Mouse (Mus musculus) spleen, adult 18-20 months (tissue): ENCODE measurements around the gene Cib2.

Experiments
- DNase-seq, 2 experiments: peaks; one replicate each; pipeline ENCODE4 v3.0.0; 2022; ENCODE audit warnings: mixed read lengths in 2 of 2

Gene Cib2

DNA sequence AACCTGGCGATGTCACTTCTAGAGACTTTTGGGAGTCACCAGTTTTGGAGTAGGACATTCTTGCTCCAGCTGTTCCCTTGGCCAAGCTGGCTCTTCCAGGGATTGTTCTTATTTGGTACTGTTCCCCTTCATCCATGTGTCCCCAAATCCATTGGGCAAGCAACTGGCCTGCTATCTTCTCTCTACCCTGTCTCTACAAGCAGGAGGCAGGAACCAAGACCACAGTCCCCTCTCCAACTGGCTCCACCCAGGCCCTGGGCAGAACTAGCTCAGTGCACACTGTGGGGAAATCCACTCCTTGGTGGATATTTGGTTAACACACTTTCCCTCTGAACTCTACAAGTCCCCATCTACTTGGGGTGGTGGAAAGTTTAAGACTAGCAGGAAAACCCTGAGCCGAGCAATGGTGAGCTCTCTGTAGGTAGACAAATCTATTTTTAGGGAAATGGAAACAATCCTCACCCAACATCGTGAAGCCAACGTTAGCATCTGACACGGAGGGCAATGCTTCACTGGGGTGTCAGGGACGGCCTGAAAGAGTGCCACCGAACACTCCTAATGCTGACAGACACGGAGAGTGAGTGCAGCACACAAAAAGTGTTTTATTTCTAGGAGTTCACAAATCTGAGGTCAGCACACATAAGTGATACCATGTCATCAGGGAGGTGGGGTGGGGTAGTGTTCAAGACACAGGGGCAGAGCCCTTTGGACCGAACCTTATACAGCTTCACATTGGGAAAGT is 15.6 kb downstream of the Cib2 start:
- no peak for DNase-seq

DNA sequence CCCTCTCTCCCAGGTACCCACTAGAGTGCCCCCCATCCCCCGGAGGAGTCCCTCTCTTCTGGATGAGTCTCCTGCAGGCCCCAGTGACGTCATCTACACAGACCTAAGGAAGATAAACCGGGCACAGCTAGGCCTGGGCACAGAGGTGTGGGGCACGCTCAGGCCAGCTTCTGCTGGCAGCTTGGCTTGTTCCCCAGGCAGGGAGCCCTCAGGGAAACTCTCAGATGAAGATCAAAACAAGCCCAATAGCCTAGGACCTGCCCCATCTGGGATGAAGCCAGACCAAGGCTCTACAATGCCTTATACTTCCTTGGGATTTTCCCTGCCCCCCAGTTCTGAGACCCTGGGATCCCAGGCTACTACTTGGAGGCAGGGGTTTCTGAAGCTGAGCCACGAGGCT is 19.2 kb downstream of the Cib2 start:
- DNase-seq, result no peak

DNA sequence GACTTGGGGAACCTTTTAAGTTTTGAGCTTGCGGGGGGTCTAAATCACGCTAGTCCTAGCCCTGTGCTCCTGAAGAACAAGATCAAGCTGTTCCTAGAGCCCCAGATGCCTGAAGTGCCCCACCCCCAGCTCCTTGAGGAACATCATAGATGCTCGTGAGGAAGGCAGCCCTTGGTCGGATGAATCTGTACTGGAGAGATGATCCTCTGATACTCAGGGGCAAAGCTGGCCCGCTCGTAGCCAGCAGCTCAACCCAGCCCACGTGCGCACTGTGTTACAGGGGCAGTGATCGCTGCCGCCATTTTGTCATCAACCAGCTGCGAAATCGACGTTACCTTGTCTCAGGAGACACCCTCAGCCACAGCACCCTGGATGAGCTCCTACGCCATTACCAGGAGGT is 21.3 kb downstream of the Cib2 start, which contains the start of gene Sh2d7:
TSS of gene Sh2d7 (plus strand) at position 301 of the 400 bp plus-strand sequence.
- no peak for DNase-seq

DNA sequence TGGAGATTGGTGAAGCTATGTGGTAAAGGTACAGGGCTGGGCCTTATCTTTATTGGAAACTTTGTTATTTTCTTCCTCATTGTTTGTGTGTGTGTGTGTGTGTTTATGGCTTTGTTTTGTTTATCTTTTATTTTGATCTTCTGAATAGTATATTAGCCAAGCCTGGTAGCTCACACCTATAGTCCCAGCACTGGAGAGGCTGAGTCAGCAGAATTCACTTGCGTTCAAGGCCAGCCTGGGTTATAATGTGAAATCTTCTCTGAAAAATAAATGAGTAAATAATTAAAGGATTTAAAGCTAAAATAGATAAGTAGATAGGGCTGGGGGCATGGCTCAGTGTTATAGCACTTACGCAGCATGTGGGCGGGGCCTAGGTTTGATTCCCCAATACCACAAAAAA is 21.8 kb downstream of the Cib2 start:
- DNase-seq, result no peak

DNA sequence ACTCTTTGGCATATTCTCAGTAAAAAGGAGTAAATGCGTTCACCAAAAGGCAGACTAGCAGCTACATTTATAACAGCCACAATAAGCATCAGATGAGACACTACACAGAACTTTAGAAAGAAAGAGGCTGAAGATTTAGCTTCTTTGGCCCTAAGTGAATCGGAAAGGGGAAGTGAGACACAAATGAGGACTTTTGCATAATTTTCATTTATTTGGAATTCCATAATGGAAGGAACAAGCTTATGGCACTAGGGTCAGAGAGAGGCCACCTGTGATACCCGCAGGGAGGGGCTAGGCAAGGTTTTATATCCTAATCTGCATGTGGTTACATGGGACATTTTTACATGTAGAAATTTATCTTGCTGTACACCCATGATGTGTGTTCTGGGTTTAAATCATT is 22.5 kb downstream of the Cib2 start:
- DNase-seq, result no peak

DNA sequence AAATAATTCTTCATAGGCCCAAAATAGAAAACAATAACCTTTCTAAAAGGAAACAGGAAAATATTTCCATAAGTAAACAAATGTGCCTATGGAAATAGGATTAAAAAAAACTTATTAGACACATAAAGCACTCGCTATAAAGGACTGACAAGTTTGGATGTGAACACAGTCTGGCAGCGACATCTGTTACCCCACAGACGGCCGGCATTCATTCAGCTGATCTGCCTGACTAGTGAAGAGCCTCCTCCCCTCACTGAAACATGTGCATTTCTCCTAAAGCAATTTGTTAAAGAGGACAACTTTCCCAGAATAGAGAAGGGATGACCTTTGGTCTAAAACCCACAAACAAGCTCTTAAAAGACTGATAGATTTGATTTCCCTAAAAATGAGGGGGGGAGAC is 23.0 kb downstream of the Cib2 start:
- no peak for DNase-seq

DNA sequence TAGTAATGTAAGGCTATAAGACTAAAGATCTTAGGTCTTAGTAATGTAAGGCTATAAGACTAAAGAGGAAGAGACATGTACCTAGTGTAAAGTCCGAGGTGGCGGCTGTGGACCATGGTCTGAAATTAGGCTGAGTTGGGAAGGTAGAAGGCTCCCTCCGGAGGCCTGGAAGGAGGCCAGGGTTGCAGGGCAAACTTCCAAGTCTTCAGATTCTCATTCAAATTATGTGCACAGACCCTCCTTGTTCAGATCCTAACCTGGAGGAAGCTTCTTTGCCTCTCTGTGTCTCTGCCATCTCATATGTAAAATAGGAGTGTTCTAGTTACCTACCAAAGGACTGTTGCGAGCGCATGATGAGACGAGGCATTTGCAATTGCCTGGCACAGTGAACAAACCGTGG is 23.8 kb downstream of the Cib2 start:
- no peak for DNase-seq

DNA sequence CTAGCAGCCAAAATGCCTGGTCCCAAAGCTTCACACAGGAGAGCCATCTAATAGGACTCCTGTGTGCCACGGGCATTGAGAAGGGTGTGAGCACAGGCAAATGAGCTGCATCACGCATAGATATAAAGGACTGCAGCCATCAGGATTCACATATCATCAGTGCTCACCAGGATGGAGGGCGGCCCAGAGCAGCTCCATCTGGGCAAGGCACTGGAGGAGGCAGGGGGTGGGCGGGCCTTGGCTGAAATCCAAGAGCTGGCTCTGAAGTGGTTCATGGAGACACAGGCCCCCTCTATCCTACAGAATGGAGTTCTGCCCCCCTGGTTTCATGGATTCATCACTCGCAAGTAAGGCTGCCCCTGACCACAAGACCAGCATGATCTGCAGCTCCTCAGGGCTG is 26.0 kb downstream of the Cib2 start:
- DNase-seq, result no peak

DNA sequence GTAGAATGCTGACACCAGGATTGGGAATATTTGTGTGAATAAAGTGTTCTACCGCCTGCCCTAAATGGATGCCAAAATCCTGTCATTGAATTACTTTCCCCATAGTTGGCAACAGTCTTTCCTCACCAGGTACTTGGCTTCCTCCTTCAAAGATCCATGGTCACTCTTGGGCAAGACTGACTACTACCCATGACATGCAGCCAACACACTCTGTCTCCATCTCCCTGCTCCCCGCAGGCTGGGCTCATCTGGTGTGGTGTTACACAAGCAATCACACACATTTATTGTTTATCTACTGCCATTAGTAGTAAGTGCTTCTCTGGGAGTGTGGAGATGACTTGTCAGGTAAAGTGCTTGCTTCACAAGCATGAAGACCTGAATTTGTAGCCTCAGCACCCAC is 27.1 kb downstream of the Cib2 start:
- DNase-seq, result no peak

DNA sequence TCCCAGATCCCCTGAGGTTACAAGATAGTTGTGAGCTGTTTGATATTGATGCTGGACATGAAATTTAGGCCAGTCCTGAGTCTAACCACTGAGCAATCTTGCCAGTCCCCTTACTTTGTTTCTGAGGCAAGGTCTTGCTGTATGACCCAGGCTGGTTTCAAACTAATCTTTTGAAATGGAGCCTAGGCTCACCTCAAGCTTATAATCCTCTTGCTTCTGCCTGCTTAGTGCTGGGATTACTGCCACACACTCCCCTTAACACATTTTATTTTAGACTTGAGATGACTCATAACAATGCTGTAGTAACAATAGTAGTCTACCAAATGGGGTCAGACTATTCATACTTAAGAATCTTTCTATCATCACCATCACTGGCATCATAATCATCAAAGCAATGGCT is 28.6 kb downstream of the Cib2 start:
- no peak for DNase-seq

DNA sequence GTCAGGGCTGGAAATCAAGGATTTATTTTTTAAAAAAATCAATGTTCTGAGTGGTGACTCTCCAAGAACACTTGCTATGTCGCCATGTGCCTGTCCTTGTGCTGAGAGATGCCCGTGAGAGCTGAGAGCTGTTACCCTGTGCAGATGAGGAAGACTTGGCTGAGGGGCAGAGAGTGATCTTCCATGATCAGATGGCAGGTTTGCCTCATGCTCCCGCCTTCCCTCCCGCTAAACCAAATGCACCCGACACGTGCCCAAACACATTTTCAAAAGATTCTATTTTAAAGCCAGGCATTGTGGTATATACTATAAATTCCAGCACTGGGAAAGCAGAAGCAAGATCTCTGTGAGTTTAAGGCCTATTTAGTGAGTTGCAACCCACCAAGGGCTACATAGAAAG is 29.2 kb downstream of the Cib2 start:
- DNase-seq, result no peak

DNA sequence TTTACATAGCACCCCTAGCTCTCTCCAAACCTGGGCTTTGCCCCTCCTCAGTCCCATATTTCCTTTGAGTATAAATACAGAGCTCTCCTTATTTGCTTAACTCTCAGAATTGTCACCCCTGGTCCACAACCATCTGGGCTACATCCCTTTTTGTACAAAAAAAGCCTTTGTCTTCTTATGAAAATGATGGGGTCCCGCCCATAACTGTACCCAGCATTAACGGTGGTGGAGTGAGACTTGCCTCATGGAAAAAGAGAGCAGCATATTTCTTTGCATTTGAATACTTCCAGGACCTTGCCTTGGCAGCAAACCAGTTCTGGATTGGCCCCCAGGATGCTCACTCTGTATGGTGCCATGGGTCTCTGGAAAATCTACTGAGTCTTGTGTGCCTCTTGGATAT is 30.1 kb downstream of the Cib2 start:
- no peak for DNase-seq

DNA sequence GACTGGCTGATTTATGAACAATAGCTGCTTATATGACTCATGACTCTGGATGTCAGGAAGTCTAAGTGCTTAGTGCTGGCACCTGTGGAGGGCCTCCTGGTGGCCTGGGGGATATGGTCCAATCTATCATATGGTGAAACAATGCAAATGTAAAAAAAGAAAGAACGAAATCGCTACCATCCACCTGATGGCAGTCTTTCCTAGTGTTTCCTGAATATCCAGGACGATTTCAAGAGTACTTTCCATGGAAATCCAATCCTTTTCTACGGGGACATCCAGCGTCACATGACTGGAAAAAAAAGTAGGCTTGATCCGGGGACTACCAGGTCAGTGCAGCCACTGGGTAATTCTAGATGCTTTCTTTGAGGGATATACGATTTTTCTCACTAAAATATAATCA is 32.3 kb downstream of the Cib2 start:
- no peak for DNase-seq

DNA sequence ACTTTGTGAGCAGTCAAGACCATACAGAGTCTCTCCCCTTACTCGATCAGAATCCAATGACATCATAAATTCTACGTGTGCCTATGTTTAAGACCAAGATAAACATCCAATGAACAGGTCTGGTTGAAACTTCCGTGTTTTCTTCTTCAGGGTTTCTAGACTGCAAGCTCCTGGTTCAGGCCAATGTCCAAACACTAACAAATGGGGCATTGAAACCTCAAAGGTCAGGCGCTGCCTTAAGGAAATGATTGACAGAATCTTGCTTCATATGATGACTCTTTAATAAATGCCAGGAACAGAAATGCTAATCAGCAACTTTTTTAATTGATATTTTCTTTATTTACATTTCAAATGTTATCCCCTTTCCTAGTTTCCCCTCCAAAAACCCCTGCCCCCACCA is 39.7 kb downstream of the Cib2 start:
- DNase-seq, result no peak

DNA sequence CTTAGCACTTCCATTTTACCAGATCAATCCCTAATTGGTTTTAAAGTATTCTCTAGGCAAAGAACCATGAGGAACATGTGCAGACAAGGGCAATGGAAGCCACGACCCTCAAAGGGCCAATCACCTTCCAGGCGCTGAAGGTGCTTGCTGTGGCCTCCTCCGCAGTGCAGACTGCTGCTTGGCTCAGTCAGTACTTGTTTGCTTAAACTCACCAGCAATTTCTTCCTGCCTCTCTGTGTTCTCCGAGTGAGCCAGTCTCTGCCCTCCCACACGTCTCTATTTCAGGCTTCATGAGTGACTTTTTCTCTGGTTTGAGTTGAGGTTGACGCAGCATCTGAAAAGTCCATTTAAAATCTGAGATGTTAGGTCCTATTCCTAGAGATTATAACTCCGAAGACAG is 41.1 kb downstream of the Cib2 start:
- no peak for DNase-seq

DNA sequence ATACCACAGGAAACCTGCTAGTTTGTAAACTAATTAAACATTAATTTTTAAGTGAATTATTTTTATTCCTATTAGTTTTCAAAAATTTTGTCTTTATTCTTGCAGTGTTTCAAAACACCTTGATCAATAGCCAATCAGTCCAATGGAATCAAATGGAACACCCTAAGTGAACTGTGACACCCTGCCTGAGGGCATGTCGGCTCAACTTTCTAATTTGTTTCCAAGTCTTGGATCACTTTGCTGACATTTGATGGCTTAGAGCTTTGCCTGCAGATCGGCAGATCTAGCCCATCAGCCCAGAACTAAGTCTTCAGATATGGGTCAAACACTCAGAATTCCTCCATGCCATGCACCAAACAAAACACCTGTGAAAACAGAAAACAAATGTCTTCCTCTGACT is 44.0 kb downstream of the Cib2 start:
- no peak for DNase-seq

DNA sequence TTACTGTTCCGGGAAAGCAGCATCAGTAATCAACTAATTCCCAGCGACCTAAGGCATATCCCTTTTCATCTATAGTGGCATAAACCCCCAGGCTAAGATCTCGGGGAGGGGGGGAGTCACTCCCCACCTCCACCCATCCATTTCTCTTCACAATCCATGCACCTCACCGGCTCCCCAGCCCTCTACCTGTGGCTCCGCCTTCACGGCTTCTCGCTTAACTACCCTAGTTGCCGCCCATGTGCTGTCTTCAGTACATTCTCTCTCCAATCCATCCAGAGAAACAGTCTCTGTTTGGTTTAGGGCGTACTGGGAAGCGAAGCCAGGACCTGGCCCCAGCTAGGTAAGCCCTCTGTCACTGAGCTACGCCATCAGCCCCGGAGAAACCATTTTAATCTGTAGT is 57.1 kb downstream of the Cib2 start:
- no peak for DNase-seq

DNA sequence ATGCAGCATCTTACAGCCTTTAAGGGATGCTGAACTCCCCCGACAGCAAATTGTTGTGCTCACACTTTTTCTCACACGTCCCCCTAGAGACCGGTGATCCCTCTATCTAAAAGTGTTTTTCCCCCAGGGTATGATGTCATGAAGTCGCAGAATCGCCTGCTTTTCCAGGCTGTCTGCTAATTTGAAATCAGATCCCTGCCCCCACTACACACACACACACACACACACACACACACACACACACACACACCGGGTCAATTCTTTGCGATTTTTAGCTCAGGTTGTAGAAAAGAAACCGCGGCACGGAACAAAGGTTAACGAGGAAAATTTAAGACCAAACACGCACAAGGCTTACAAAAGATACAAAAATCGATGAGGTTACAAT is 57.9 kb downstream of the Cib2 start:
- DNase-seq, result no peak

DNA sequence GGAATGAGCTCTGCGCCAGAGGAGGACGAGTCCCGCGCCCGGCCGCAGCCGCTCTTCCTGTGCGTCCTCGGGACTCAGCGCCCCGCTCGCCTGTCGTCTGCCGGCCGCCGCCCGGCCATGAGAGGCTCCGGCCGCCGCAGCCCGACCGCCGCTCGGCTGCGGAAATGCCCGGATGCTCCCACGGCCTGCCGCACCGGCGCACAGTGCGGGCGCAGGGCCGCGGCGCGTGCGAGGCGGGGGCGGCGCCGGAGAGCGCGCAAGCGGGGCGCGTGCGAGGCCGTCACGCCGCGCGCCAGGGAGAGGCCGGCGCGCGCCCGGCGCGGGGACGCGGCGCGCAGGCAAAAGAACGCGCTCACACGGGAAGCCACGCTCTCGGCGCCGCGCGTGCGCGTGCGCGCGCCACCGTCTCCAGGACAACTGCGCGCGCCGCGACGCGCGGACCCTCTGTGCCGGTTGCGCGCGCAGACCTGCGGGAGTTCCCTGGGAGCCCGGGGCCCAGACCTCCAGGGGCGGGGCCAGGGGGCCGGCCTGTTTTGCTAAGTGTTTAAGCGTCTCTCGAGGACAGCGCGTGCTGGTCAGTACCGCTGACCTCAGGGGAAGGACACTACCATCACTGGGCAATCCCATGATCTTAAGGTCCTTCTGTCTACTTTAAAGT is 58.4 kb downstream of the Cib2 start, which contains the start of gene Dmxl2:
TSS of gene Dmxl2 (minus strand) at position 174 of the 658 bp plus-strand sequence.
- peak; percentile 42 to 60 for DNase-seq

DNA sequence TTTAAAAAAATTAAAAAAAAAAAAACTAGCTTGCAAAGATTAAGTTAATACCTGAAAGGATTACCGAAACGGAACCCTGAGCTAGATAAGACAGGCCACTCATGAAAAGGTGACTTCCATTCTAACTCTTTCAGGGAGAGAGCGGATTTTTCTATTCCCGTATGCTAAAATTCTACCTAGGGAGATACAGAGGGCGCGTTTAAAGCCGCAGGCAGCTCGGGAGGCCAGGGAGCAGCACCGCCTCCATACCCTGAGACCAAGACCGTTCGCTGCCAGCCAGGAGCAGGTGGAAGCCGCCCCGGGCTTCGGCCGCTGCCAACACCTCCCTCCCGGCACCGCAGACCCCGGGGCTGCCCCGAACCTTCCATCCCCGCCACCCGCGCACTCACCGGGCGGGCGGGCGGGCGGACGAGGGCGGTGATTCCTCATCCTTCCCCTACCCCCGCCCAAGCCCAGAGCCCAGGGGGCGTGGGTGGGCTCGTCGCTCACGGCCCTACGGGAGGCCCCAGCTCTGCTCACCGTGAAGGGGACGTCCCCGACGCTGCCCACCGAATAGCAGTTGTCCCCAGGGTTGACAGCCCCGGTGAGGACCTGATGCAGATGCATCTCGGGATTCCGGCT is 59.1 kb downstream of the Cib2 start:
- no peak for DNase-seq

DNA sequence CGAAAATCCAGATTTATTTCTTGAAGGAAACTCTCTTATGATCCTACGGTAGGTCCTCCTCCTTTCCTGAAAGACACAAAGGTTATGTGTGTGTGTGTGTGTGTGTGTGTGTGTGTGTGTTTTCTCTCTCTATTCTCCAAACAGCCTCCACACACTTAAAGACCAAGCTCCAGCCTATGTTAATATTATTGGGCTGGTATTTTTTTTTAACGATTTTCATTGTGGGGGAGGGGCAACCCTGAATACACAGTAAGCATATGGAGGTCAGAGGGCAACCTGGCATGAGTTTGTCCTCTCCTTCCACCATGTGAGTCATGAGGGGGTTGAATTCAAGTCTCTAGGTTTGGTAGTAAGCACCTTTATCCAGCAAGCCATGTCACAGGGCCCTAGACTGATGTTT is 60.2 kb downstream of the Cib2 start:
- DNase-seq, result no peak

DNA sequence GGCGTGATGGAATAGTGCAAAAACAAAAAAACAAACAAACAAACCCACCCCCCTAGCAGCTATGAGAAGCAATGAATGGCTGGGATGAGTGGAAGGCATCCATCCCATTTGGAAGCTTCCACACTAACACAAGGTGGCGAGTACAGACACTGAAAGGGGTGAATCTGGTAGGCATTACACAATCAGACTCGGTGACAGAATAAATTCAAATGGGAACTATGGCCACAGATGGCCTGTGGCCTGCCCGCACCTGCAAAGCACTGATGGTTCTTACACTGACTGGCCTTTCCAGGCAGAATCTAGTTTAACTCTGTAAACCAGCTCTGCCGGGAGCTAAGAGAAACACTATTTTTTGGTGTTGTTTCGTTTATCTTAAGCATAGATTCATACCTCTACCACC is 60.7 kb downstream of the Cib2 start:
- no peak for DNase-seq
